Mouse (Mus musculus) CH12.LX (cell line): ENCODE measurements at regions not wholly inside any gene's neighbourhood (a gene's known extent, or its start where the extent isn't known, plus 50 kb on each side); places are given as distances from the start of the nearest gene placed in this dataset.

ENCODE experiments used
- DNase-seq: peaks from one replicate; pipeline ENCODE4 v3.0.0-alpha.2; 2013; ENCODE audit errors: extremely low read depth
- H3K27ac ChIP-seq: 2 replicates; pipeline ENCODE4 v1.5.1; 2012; ENCODE audit warnings: low read depth, mild to moderate bottlenecking, control low read depth, moderate library complexity; ENCODE audit not compliant: insufficient read depth
- H3K27me3 ChIP-seq: replicated peaks from 2 replicates; pipeline ENCODE3; 2012; ENCODE audit warnings: inconsistent platforms
- H3K36me3 ChIP-seq, 2 experiments: replicated peaks in 1 of 2; 2 replicates each; pipeline versions ENCODE3 to v1.6.1; 2012; ENCODE audit warnings: inconsistent platforms in 1 of 2, low read length in 1 of 2, mild to moderate bottlenecking in 1 of 2, mixed read lengths in 1 of 2, moderate library complexity in 1 of 2; ENCODE audit not compliant: control insufficient read depth in 1 of 2, insufficient read depth in 1 of 2
- H3K4me1 ChIP-seq, 2 experiments: 2 replicates each; pipeline ENCODE4 v1.6.1; 2012; ENCODE audit warnings: inconsistent platforms in 1 of 2, moderate library complexity in 1 of 2; ENCODE audit not compliant: insufficient read depth in 2 of 2, control insufficient read depth in 1 of 2
- H3K4me2 ChIP-seq: 2 replicates; pipeline ENCODE4 v1.6.1; 2012; ENCODE audit warnings: low read depth, mild to moderate bottlenecking, control low read depth; ENCODE audit not compliant: poor library complexity, insufficient read depth, severe bottlenecking
- H3K4me3 ChIP-seq, 3 experiments: fragments of 150-350 bp in 1 of 3; sonication (generic) in 1 of 3; replicated peaks in 1 of 3; 2 replicates each; pipeline versions ENCODE3 to v1.5.1; 2011 to 2012; ENCODE audit warnings: low read depth in 2 of 3, low read length in 2 of 3, mild to moderate bottlenecking in 2 of 3, moderate library complexity in 2 of 3, control low read depth in 1 of 3, improper control_type of control experiment in 1 of 3, inconsistent platforms in 1 of 3, mixed read lengths in 1 of 3; ENCODE audit not compliant: poor library complexity in 1 of 3
- H3K79me2 ChIP-seq: replicated peaks from 2 replicates; pipeline ENCODE4 v1.6.1; 2012; ENCODE audit warnings: mild to moderate bottlenecking, moderate library complexity; ENCODE audit not compliant: control insufficient read depth, poor library complexity, insufficient read depth, severe bottlenecking; ENCODE audit errors: extremely low read depth
- H3K9ac ChIP-seq: 2 replicates; pipeline ENCODE4 v1.6.1; 2012; ENCODE audit warnings: low read depth, mild to moderate bottlenecking, control low read depth, moderate library complexity; ENCODE audit not compliant: insufficient read depth
- H3K9me3 ChIP-seq: replicated peaks from 2 replicates; pipeline ENCODE3; 2012; ENCODE audit warnings: low read length, inconsistent platforms, mixed read lengths
- CHD2 ChIP-seq: IDR thresholded peaks from 2 replicates; pipeline ENCODE4 v1.6.1; 2011; ENCODE audit warnings: low read length, improper control_type of control experiment
- CTCF ChIP-seq, 2 experiments: IDR thresholded peaks in 1 of 2; conservative IDR thresholded peaks in 1 of 2; 2 replicates each; pipeline ENCODE4 v1.5.1; 2011 to 2012; ENCODE audit warnings: low read depth in 2 of 2, low read length in 2 of 2, improper control_type of control experiment in 1 of 2, inconsistent platforms in 1 of 2, mild to moderate bottlenecking in 1 of 2, moderate library complexity in 1 of 2
- E2F4 ChIP-seq: IDR thresholded peaks from 2 replicates; pipeline ENCODE4 v1.6.1; 2011; ENCODE audit warnings: low read depth, low read length, improper control_type of control experiment; ENCODE audit not compliant: insufficient replicate concordance
- ELF1 ChIP-seq: IDR thresholded peaks from 2 replicates; pipeline ENCODE4 v1.6.1; 2014; ENCODE audit warnings: low read depth, mild to moderate bottlenecking, inconsistent platforms, low read length, improper control_type of control experiment
- ETS1 ChIP-seq: conservative IDR thresholded peaks from 2 replicates; pipeline ENCODE4 v1.6.1; 2012; ENCODE audit warnings: low read depth, mild to moderate bottlenecking, inconsistent platforms, low read length, improper control_type of control experiment, moderate library complexity
- JUN ChIP-seq: IDR thresholded peaks from 2 replicates; pipeline ENCODE4 v1.6.1; 2011; ENCODE audit warnings: low read depth, mild to moderate bottlenecking, low read length, improper control_type of control experiment, moderate library complexity; ENCODE audit not compliant: insufficient read depth
- MAX ChIP-seq: IDR thresholded peaks from 2 replicates; pipeline ENCODE4 v1.6.1; 2011; ENCODE audit warnings: low read length, improper control_type of control experiment
- MAZ ChIP-seq: IDR thresholded peaks from 2 replicates; pipeline ENCODE4 v1.6.1; 2012; ENCODE audit warnings: low read depth, mild to moderate bottlenecking, inconsistent platforms, low read length, improper control_type of control experiment, moderate library complexity
- MEF2A ChIP-seq: IDR thresholded peaks from 2 replicates; pipeline ENCODE4 v1.6.1; 2014; ENCODE audit warnings: low read depth, mild to moderate bottlenecking, inconsistent platforms, low read length, improper control_type of control experiment, borderline replicate concordance
- MYC ChIP-seq: IDR thresholded peaks from 2 replicates; pipeline ENCODE4 v1.6.1; 2011; ENCODE audit warnings: low read depth, mild to moderate bottlenecking, improper control_type of control experiment, low read length
- NELFE ChIP-seq: IDR thresholded peaks from 2 replicates; pipeline ENCODE4 v1.6.1; 2011; ENCODE audit warnings: low read depth, low read length, improper control_type of control experiment
- POLR2A ChIP-seq: IDR thresholded peaks from 2 replicates; pipeline ENCODE4 v1.6.1; 2011; ENCODE audit warnings: low read depth, mild to moderate bottlenecking, improper control_type of control experiment, low read length
- POLR2AphosphoS2 ChIP-seq: IDR thresholded peaks from 2 replicates; pipeline ENCODE4 v1.6.1; 2011; ENCODE audit warnings: low read depth, low read length, improper control_type of control experiment
- SMC3 ChIP-seq: IDR thresholded peaks from 2 replicates; pipeline ENCODE4 v1.6.1; 2011; ENCODE audit warnings: low read depth, low read length, improper control_type of control experiment
- ZMIZ1 ChIP-seq: IDR thresholded peaks from 2 replicates; pipeline ENCODE4 v1.6.1; 2012; ENCODE audit warnings: low read depth, mild to moderate bottlenecking, inconsistent platforms, low read length, improper control_type of control experiment
- dilution Hi-C: fragments of 300-500 bp; cut with MboI; formaldehyde crosslinking; loops from 2 replicates; pipeline ENCODE4 v1.14.3; 2020; ENCODE audit warnings: low sequenced_read_pairs; ENCODE audit not compliant: extremely low pct_unique_long_range_greater_than_20kb, extremely low pct_ligation_motif_present
- in situ Hi-C: fragments of 300-500 bp; cut with MboI; formaldehyde crosslinking; loops from 3 replicates; pipeline ENCODE4 v1.14.3; 2019; ENCODE audit warnings: low sequenced_read_pairs, low pct_ligation_motif_present, low pct_unique_long_range_greater_than_20kb, mixed read lengths

- Histone ChIP-seq H3K27ac (no peak overlapping the region), H3K27me3 (no peaks in the 10 kb centered on the region), H3K9ac (no peak overlapping the region), H3K4me2 (no peak overlapping the region), H3K4me1 (peaks cover 0 to 9% of the 10 kb centered on the region in 2 experiments; a peak in 2 of 4 replicates), H3K36me3 (no peaks in the 10 kb centered on the region), H3K4me3 (no peak overlapping the region), H3K9me3 (peaks cover 3% of the 10 kb centered on the region), H3K79me2 (no peaks in the 10 kb centered on the region)
- dilution Hi-C loops (no loop called here), in situ Hi-C loops (no loop called here)
- TF ChIP-seq JUN (no peak), SMC3 (no peak)
- DNase-seq: no peak
Observed at GRCm38 (mm10) chr5:74769023-74769422, 66.3 kb upstream of the Lnx1 start.

DNA sequence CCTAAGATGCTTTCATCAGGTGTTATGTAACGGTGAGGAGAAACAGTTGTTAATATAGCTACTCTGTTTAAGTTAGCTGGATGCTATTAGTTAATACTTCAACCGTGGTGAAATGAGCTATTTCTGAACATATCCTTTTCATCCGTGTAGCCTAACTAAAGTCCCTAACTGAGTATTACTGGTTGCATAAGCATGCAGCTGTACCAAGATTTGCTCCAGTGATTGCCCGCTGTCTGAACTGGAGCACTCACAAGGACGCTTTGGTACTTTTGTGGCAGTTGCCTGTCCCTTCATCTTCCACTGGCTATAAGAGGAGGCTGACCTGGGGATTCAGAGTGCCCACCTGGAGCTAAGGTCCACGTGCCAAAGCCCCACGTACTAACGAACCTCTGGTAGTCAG is 65.3 kb upstream of the Lnx1 start:
- H3K4me2 ChIP-seq: no peak overlapping the region
- no peak for DNase-seq
- TF ChIP-seq MAZ: no peak
- TF ChIP-seq MEF2A: no peak
- TF ChIP-seq ELF1: no peak
- no peak for TF ChIP-seq MYC
- TF ChIP-seq MAX: no peak
- TF ChIP-seq CTCF (conservative IDR thresholded peaks at IDR 0.05 in 1 of 2, IDR thresholded peaks at IDR 0.05 in 1 of 2; ENCODE audit: low read depth in 2 of 2, low read length in 2 of 2): no peak
- no peak for TF ChIP-seq E2F4
- TF ChIP-seq ZMIZ1: no peak
- no peak for TF ChIP-seq ETS1
- no peak for TF ChIP-seq CHD2
- TF ChIP-seq NELFE: no peak
- TF ChIP-seq, all 38 proteins: peak for 0
- no peak overlapping the region for H3K4me3 ChIP-seq
- H3K9ac ChIP-seq: no peak overlapping the region
- dilution Hi-C loops: no loop called here
- H3K36me3 ChIP-seq: no peaks in the 10 kb centered on the region
- H3K9me3 ChIP-seq: peaks cover 3% of the 10 kb centered on the region
- H3K79me2 ChIP-seq: no peaks in the 10 kb centered on the region
- in situ Hi-C loops: no loop called here
- H3K4me1 ChIP-seq: peaks cover 0 to 9% of the 10 kb centered on the region in 2 experiments; a peak in 2 of 4 replicates
- H3K27me3 ChIP-seq: no peaks in the 10 kb centered on the region
- H3K27ac ChIP-seq: no peak overlapping the region

- TF ChIP-seq POLR2AphosphoS2 (no peak), POLR2A (no peak), ETS1 (no peak), CTCF (conservative IDR thresholded peaks at IDR 0.05 in 1 of 2, IDR thresholded peaks at IDR 0.05 in 1 of 2; ENCODE audit: low read depth in 2 of 2, low read length in 2 of 2) (no peak), MAZ (no peak)
- in situ Hi-C loops: no loop called here
- no peak for DNase-seq
Observed at GRCm38 (mm10) chr5:74766211-74766610, 63.5 kb upstream of the Lnx1 start.

More at GRCm38 (mm10) chr5:74766211-74766610, 63.5 kb upstream of the Lnx1 start:
- H3K4me3 ChIP-seq: no peak overlapping the region
- no peaks in the 10 kb centered on the region for H3K36me3 ChIP-seq
- H3K27me3 ChIP-seq: no peaks in the 10 kb centered on the region
- no peak overlapping the region for H3K4me2 ChIP-seq
- H3K4me1 ChIP-seq: peaks cover 0 to 9% of the 10 kb centered on the region in 2 experiments; a peak in 2 of 4 replicates
- no peak overlapping the region for H3K27ac ChIP-seq
- H3K9me3 ChIP-seq: no peaks in the 10 kb centered on the region
- no peaks in the 10 kb centered on the region for H3K79me2 ChIP-seq
- no peak overlapping the region for H3K9ac ChIP-seq
- dilution Hi-C loops: no loop called here
